8 mouse cellular contexts compared by ENCODE assay signal in the genomic region with DNA sequence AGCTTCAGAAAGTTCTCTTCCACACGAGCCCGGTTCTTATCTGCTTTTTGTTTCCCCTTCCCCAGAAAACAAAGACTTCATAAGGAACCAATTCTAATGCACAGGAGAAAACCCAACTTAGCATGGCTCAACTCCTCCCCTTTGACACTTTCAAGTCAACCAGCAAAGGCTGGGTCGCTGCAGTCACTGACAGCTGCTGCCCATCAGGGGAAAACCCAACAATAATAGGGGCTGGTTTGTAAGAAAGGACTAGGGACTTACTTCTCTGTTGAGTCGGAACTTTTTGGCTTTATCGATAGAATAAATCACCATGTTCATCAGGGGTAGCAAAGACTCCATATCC. TPM values are rescaled to one million over a fixed set of nuclear protein-coding genes. Genes with fewer than 3 reads are reported as not detected.
DNase-seq lines count a peak whose midpoint lies in the region; ATAC-seq and TF ChIP-seq lines count a peak whose summit lies in the region.

A gene (minus strand): TSS at position 46 of the 343 bp plus-strand sequence.

- TF ChIP-seq CTCF in intestine, postnatal 0 days (IDR thresholded peaks at IDR 0.05; ENCODE audit: low read depth) = no peak
- no peak for TF ChIP-seq CTCF in CH12.LX (conservative IDR thresholded peaks at IDR 0.05 in 1 of 2, IDR thresholded peaks at IDR 0.05 in 1 of 2; ENCODE audit: low read depth in 2 of 2, low read length in 2 of 2)

- TF ChIP-seq POLR2A in CH12.LX (IDR thresholded peaks at IDR 0.05; ENCODE audit: low read depth, low read length) = peak; percentile 49; the same call in 1 of the 2 replicates

- TF ChIP-seq EP300 in CH12.LX (IDR thresholded peaks at IDR 0.05; ENCODE audit: low read length) = no peak

- no peak for ATAC-seq in intestine, embryonic 14.5 days (replicated peaks; ENCODE audit: low FRiP score, low TSS enrichment, low read depth)
- ATAC-seq in intestine, postnatal 0 days = no peak
- no peak for ATAC-seq in embryonic facial prominence, embryonic 13.5 days (ENCODE audit: insufficient number of reproducible peaks, insufficient read depth, low FRiP score, low TSS enrichment, low read depth)
- no peak for ATAC-seq in hindbrain, embryonic 15.5 days (ENCODE audit: low FRiP score, low read depth)
- no peak for ATAC-seq in megakaryocyte, adult 5-6 weeks (ENCODE audit: poor library complexity, severe bottlenecking)

- peaks cover 8% of the 10 kb centered on the region for H3K79me2 ChIP-seq in CH12.LX (replicated peaks; ENCODE audit: control insufficient read depth, extremely low read depth, insufficient read depth, poor library complexity, severe bottlenecking)

- H3K4me3 ChIP-seq in intestine, embryonic 14.5 days (ENCODE audit: low read depth, low read length) = no peak within 1 kb of the TSS
- H3K4me3 ChIP-seq in intestine, postnatal 0 days (ENCODE audit: low read depth, low read length) = no peak within 1 kb of the TSS
- H3K4me3 ChIP-seq in CH12.LX (replicated peaks in 1 of 3; ENCODE audit: low read depth in 2 of 3, low read length in 2 of 3, poor library complexity in 1 of 3) = peak within 1 kb of the TSS in 2 of 3 experiments; percentile 14 to 28
- no peak within 1 kb of the TSS for H3K4me3 ChIP-seq in embryonic facial prominence, embryonic 13.5 days
- no peak within 1 kb of the TSS for H3K4me3 ChIP-seq in hindbrain, embryonic 15.5 days

- H3K4me1 ChIP-seq in intestine, embryonic 14.5 days (replicated peaks; ENCODE audit: control insufficient read depth, insufficient read depth, low read length) = no peaks in the 10 kb centered on the region
- no peaks in the 10 kb centered on the region for H3K4me1 ChIP-seq in intestine, postnatal 0 days (replicated peaks; ENCODE audit: control insufficient read depth, insufficient read depth, low read length)
- H3K4me1 ChIP-seq in CH12.LX (ENCODE audit: control insufficient read depth in 1 of 2, insufficient read depth in 2 of 2) = peaks cover 10 to 55% of the 10 kb centered on the region in 2 experiments
- H3K4me1 ChIP-seq in embryonic facial prominence, embryonic 13.5 days = no peaks in the 10 kb centered on the region
- no peaks in the 10 kb centered on the region for H3K4me1 ChIP-seq in hindbrain, embryonic 15.5 days (replicated peaks)

- H3K9ac ChIP-seq in intestine, embryonic 14.5 days (ENCODE audit: low read length) = no peak within 1 kb of the TSS
- H3K9ac ChIP-seq in intestine, postnatal 0 days (ENCODE audit: low read depth, low read length) = no peak within 1 kb of the TSS
- peak within 1 kb of the TSS; percentile 45 for H3K9ac ChIP-seq in CH12.LX (ENCODE audit: insufficient read depth, low read depth)
- no peak within 1 kb of the TSS for H3K9ac ChIP-seq in embryonic facial prominence, embryonic 13.5 days
- no peak within 1 kb of the TSS for H3K9ac ChIP-seq in hindbrain, embryonic 15.5 days

- in situ Hi-C loops in CH12.LX (cut with MboI; ENCODE audit: low pct_ligation_motif_present, low pct_unique_long_range_greater_than_20kb, low sequenced_read_pairs) = no loop called here

- no peaks in the 10 kb centered on the region for H3K9me3 ChIP-seq in intestine, embryonic 14.5 days (ENCODE audit: control insufficient read depth, low read length)
- H3K9me3 ChIP-seq in intestine, postnatal 0 days (ENCODE audit: control insufficient read depth) = no peaks in the 10 kb centered on the region
- H3K9me3 ChIP-seq in CH12.LX (replicated peaks; ENCODE audit: low read length) = no peaks in the 10 kb centered on the region
- no peaks in the 10 kb centered on the region for H3K9me3 ChIP-seq in embryonic facial prominence, embryonic 13.5 days
- no peaks in the 10 kb centered on the region for H3K9me3 ChIP-seq in hindbrain, embryonic 15.5 days

- DNase-seq in intestine, embryonic 14.5 days (ENCODE audit: low spot score) = no peak
- peak; percentile 92 for DNase-seq in CH12.LX (ENCODE audit: extremely low read depth)
- no peak for DNase-seq in frontal cortex, postnatal 36 days (ENCODE audit: low spot score in 2 of 2)
- no peak for DNase-seq in embryo, embryonic 10 days (ENCODE audit: low spot score)

- WGBS in intestine, embryonic 14.5 days = 84% methylated on average over 5 of the region's 5 CpGs
- 79% methylated on average over 5 of the region's 5 CpGs for WGBS in intestine, postnatal 0 days
- WGBS in embryonic facial prominence, embryonic 13.5 days = 86% methylated on average over 5 of the region's 5 CpGs
- WGBS in hindbrain, embryonic 15.5 days = 81% methylated on average over 5 of the region's 5 CpGs

- dilution Hi-C loops in CH12.LX (cut with MboI; ENCODE audit: extremely low pct_ligation_motif_present, extremely low pct_unique_long_range_greater_than_20kb, low sequenced_read_pairs) = no loop called here

- no peak; the same call in 1 of the 2 replicates for TF ChIP-seq RAD21 in CH12.LX (IDR thresholded peaks at IDR 0.05; ENCODE audit: low read depth, low read length)

- H3K27me3 ChIP-seq in intestine, embryonic 14.5 days (replicated peaks; ENCODE audit: control insufficient read depth, insufficient read depth, low read length) = no peaks in the 10 kb centered on the region
- H3K27me3 ChIP-seq in intestine, postnatal 0 days (replicated peaks; ENCODE audit: control insufficient read depth, insufficient read depth, low read length) = no peaks in the 10 kb centered on the region
- H3K27me3 ChIP-seq in CH12.LX (replicated peaks) = no peaks in the 10 kb centered on the region
- H3K27me3 ChIP-seq in embryonic facial prominence, embryonic 13.5 days = no peaks in the 10 kb centered on the region
- no peaks in the 10 kb centered on the region for H3K27me3 ChIP-seq in hindbrain, embryonic 15.5 days

- peaks cover 88% of the 10 kb centered on the region for H3K36me3 ChIP-seq in intestine, embryonic 14.5 days (ENCODE audit: control insufficient read depth, insufficient read depth, low read length)
- peaks cover 65% of the 10 kb centered on the region for H3K36me3 ChIP-seq in intestine, postnatal 0 days (ENCODE audit: control insufficient read depth, insufficient read depth)
- peaks cover 58 to 76% of the 10 kb centered on the region in 2 experiments for H3K36me3 ChIP-seq in CH12.LX (replicated peaks in 1 of 2; ENCODE audit: control insufficient read depth in 1 of 2, insufficient read depth in 1 of 2, low read length in 1 of 2)
- peaks cover 91% of the 10 kb centered on the region for H3K36me3 ChIP-seq in embryonic facial prominence, embryonic 13.5 days
- peaks cover 80% of the 10 kb centered on the region for H3K36me3 ChIP-seq in hindbrain, embryonic 15.5 days

- no peak within 1 kb of the TSS for H3K27ac ChIP-seq in intestine, embryonic 14.5 days (ENCODE audit: low read depth)
- H3K27ac ChIP-seq in intestine, postnatal 0 days (ENCODE audit: low read depth, low read length) = no peak within 1 kb of the TSS
- peak within 1 kb of the TSS; percentile 91 for H3K27ac ChIP-seq in CH12.LX (ENCODE audit: insufficient read depth, low read depth)
- H3K27ac ChIP-seq in embryonic facial prominence, embryonic 13.5 days = no peak within 1 kb of the TSS
- no peak within 1 kb of the TSS for H3K27ac ChIP-seq in hindbrain, embryonic 15.5 days (replicated peaks)

- H3K4me2 ChIP-seq in intestine, embryonic 14.5 days (ENCODE audit: low read length) = no peak within 1 kb of the TSS
- no peak within 1 kb of the TSS for H3K4me2 ChIP-seq in intestine, postnatal 0 days (replicated peaks; ENCODE audit: low read depth)
- H3K4me2 ChIP-seq in CH12.LX (ENCODE audit: insufficient read depth, low read depth, poor library complexity, severe bottlenecking) = peak within 1 kb of the TSS; percentile 82
- no peak within 1 kb of the TSS for H3K4me2 ChIP-seq in embryonic facial prominence, embryonic 13.5 days
- H3K4me2 ChIP-seq in hindbrain, embryonic 15.5 days = no peak within 1 kb of the TSS

TF ChIP-seq in CH12.LX, 34 proteins besides CTCF, POLR2A, EP300 and RAD21:
- TF ChIP-seq TCF12 (IDR thresholded peaks at IDR 0.05; ENCODE audit: low read depth, low read length) (peak; percentile 30; the same call in 1 of the 2 replicates), MXI1 (IDR thresholded peaks at IDR 0.05; ENCODE audit: low read depth, low read length) (peak; percentile 63; the same call in 1 of the 2 replicates), SIN3A (IDR thresholded peaks at IDR 0.05; ENCODE audit: low read length) (peak; percentile 80), CHD2 (IDR thresholded peaks at IDR 0.05; ENCODE audit: low read length) (no peak), TBP (conservative IDR thresholded peaks at IDR 0.05; ENCODE audit: low read depth, low read length) (0 out of 2 replicates have a peak, but pooled peaks have one; percentile 29)

RNA-seq across cellular contexts. Expression of the gene that starts here (rescaled TPM):
- polyA plus RNA-seq in intestine, embryonic 14.5 days (2014; fragmentation: Nextera tagmentation; extraction: Ambion mirVana) = 20.6 and 25.1 TPM in 2 replicates
- 5.7 and 6.4 TPM in 2 replicates for polyA plus RNA-seq in intestine, postnatal 0 days (2015; fragmentation: Nextera tagmentation; extraction: Ambion mirVana)
- total RNA-seq in CH12.LX (2012; rRNA removed) = 36.8 and 39.4 TPM in 2 replicates
- 40.1 and 41.7 TPM in 2 replicates for total RNA-seq in CH12.LX (2014; rRNA removed)
- polyA plus RNA-seq in CH12.LX (2012; ENCODE audit: insufficient read length, low read depth) = 48.7 and 51.7 TPM in 2 replicates
- 34.8 and 35.8 TPM in 2 replicates for polyA plus RNA-seq in embryonic facial prominence, embryonic 13.5 days (2015; fragmentation: Nextera tagmentation; extraction: Ambion mirVana)
- 27.9 and 28.7 TPM in 2 replicates for polyA plus RNA-seq in hindbrain, embryonic 15.5 days (2015; fragmentation: Nextera tagmentation; extraction: Ambion mirVana)
- total RNA-seq in megakaryocyte, adult 5-6 weeks (2015) = 27.2 and 28.3 TPM in 2 replicates
- 20.3 and 26.1 TPM in 2 replicates for total RNA-seq in megakaryocyte, adult 5-6 weeks (2017)

Comparison
In these comparisons a context has a peak if more than half of its experiments do, and no peak if none do; other contexts are left out.
1. H3K4me3 ChIP-seq: peak in CH12.LX (2 of 3); none in intestine, embryonic 14.5 days (single experiment), intestine, postnatal 0 days (single experiment), embryonic facial prominence, embryonic 13.5 days (single experiment) and hindbrain, embryonic 15.5 days (single experiment).